Mouse (Mus musculus) layer of hippocampus, adult 2 months (tissue): ENCODE measurements at regions not wholly inside any gene's neighbourhood (a gene's known extent, or its start where the extent isn't known, plus 50 kb on each side); places are given as distances from the start of the nearest gene placed in this dataset.

ENCODE experiments used
- DNase-seq, 2 experiments: peaks; one replicate each; pipeline ENCODE4 v3.0.0; 2022; ENCODE audit warnings: low spot score in 2 of 2
- H3K27ac ChIP-seq: fragments of 200-600 bp; 2 replicates; pipeline ENCODE4 v1.8.1; 2022
- H3K4me3 ChIP-seq: fragments of 200-600 bp; 2 replicates; pipeline ENCODE4 v1.8.1; 2022; ENCODE audit warnings: mild to moderate bottlenecking
- CTCF ChIP-seq: fragments of 200-600 bp; conservative IDR thresholded peaks from 2 replicates; pipeline ENCODE4 v1.8.1; 2022; ENCODE audit warnings: antibody characterized with exemption, mild to moderate bottlenecking, moderate library complexity

- Histone ChIP-seq H3K27ac (no peak overlapping the region), H3K4me3 (no peak overlapping the region)
- no peak for DNase-seq
- TF ChIP-seq CTCF, result no peak
These were observed 55.3 kb upstream of the Plcb1 start for GRCm38 (mm10) chr2:134730547-134730946.

GRCm38 (mm10) chr2:134726713-134727112, 59.2 kb upstream of the Plcb1 start:
- H3K27ac ChIP-seq, result no peak overlapping the region
- no peak for TF ChIP-seq CTCF
- H3K4me3 ChIP-seq, result no peak overlapping the region
- no peak for DNase-seq

GRCm38 (mm10) chr2:134724071-134724470, 61.8 kb upstream of the Plcb1 start:
- DNase-seq, result peak in 1 of 2 experiments; percentile 31
- Histone ChIP-seq H3K27ac (no peak overlapping the region), H3K4me3 (no peak overlapping the region)
- no peak for TF ChIP-seq CTCF

DNA sequence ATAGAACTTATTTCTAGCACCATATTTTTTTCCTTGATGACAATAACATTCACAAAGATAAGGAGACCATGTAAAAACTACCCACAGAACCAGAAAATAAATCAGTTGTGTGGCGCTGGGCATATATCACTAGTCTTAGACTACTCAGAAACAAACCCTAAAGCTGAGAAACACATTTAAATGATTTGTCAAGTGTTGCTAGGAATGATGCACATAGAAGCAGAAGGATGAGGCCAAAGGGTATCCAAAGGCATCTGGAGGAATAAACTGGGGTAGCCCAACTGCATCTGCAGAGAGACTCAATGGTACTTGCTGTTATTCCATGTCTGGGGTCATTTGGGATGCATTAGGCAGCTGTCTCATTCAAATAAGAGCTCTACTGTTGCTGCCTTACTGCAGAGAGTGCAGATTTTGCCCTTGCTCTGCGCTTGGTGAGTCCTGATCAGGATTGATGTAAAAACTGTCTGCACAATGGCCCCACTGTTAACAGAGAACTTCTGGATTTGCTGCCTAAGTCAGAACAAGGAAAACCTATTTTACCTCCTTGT, 68.0 kb upstream of the Plcb1 start:
- no peak overlapping the region for H3K4me3 ChIP-seq
- H3K27ac ChIP-seq, result no peak overlapping the region
- no peak for DNase-seq
- TF ChIP-seq CTCF, result no peak

GRCm38 (mm10) chr2:134716531-134716930, 69.3 kb upstream of the Plcb1 start:
- no peak for DNase-seq
- no peak for TF ChIP-seq CTCF
- Histone ChIP-seq H3K4me3 (no peak overlapping the region), H3K27ac (no peak overlapping the region)

DNA sequence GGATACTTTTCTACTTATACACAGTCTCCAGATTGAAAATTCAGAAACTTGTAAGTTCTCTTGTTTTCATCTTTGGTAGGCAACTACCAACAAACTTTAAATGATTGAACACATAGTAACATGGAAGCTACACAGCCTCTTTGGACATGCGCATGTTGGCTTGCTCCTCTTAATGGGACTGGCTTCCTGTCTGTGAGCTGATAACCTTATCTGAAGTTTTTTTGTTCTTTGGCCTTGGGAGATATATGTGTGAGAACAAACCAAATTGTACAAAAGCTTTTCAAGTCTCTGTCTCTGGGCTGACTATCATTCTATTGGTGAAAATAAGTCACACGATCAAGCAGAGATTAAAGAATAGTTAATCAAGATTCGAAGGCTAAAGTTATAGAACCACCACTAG, 70.1 kb upstream of the Tmx4 start:
- DNase-seq, result no peak
- Histone ChIP-seq H3K27ac (no peak overlapping the region), H3K4me3 (no peak overlapping the region)
- no peak for TF ChIP-seq CTCF

- no peak overlapping the region for H3K4me3 ChIP-seq
- no peak overlapping the region for H3K27ac ChIP-seq
- no peak for DNase-seq
- TF ChIP-seq CTCF, result no peak
These were observed 64.8 kb upstream of the Tmx4 start for GRCm38 (mm10) chr2:134708754-134709153.

DNA sequence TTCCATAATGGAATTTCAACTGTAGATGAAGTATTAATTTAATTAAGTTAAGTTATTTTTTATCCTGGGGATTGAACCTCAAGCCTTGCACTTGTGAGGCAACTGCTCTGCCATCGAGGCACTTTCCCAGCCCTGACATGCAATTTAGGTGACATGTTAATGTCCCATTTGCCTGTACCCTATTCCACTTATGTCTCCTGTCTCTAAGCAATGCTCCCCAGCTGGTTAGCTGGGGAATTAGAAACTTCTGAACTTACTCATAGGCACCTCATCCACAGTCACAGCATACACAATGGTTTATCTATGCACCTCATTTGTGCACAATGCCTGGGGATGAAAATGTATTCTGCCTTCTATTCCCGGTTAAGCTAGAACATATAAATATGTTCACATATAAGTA, 59.1 kb upstream of the Tmx4 start:
- Histone ChIP-seq H3K4me3 (no peak overlapping the region), H3K27ac (no peak overlapping the region)
- no peak for DNase-seq
- no peak for TF ChIP-seq CTCF

GRCm38 (mm10) chr2:134697424-134697823, 53.5 kb upstream of the Tmx4 start:
- no peak overlapping the region for H3K27ac ChIP-seq
- TF ChIP-seq CTCF, result no peak
- no peak for DNase-seq
- no peak overlapping the region for H3K4me3 ChIP-seq

DNA sequence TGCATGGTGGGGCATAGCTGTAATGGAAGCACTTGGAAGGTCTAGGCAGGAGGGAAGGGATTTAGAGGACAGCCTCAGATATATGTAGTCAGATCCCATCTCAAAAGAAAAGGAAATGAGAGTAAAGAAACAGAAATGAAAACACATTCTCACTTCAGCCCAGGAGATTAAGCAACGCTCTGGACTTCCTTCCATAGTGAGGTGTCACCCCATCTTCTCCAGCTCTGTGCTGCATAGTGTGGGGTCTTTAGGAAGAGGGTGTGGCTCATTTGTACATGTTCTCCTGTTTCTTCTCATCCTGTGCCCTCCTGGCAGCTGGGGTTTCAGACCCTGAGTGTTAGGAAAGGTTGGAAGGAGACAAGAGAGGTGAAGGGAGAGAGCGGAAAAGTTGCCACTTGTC, 52.4 kb upstream of the Tmx4 start:
- DNase-seq, result no peak
- no peak overlapping the region for H3K27ac ChIP-seq
- no peak overlapping the region for H3K4me3 ChIP-seq
- TF ChIP-seq CTCF, result no peak
